Comparison of ENCODE assay signal across 13 mouse cellular contexts in the genomic region with DNA sequence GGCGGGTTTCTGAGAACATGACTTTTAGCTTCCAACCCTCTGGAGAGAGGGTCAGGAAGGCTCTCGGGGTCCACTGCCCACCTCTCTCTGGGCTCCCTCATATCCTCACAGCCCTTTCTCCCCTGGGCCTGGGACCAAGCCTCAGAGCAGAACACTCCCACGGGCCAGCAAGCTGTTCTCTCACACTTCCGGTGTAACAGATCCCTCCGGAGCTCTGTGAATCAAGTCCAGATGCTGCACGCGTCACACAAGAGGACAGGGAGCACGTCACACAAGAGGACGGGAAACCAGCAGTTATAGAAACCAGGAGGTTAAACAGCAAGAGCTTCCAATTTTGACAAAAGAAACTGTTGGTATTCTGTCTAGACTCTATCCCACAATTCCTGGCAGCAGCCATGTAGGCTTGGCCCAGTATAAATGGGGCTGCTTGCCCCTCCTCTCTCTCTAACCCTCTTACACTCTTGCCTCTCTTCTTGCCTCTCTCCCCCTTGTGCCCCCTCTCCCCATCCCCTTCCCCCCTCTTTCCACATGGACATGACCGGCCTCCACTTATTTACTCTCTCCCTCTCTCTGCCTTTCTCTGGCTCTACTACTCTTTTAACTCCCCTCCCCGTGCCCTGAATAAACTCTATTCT. TPM values are rescaled to one million over a fixed set of nuclear protein-coding genes. Genes with fewer than 3 reads are reported as not detected.
DNase-seq lines count a peak whose midpoint lies in the region; ATAC-seq and TF ChIP-seq lines count a peak whose summit lies in the region.
"Had no signal": no experiment of that assay in that cellular context is flagged by ENCODE, and none has a peak within 500 bp of the region (broad histone marks: within the 10 kb centered on the region; RNA-seq: fewer than 3 reads in every experiment).

No protein-coding gene starts in this region.

- WGBS in midbrain, embryonic 10.5 days = 76% methylated on average over 11 of the region's 11 CpGs
- 85% methylated on average over 11 of the region's 11 CpGs for WGBS in midbrain, embryonic 14.5 days

- intact Hi-C loops in gastrocnemius, adult 2 months (cut with DNase I) = no loop called here
- intact Hi-C loops in heart, postnatal 14 days (cut with DNase I) = no loop called here

- H3K27me3 ChIP-seq in midbrain, embryonic 10.5 days (ENCODE audit: low read depth, poor library complexity, severe bottlenecking) = no peaks in the 10 kb centered on the region
- no peaks in the 10 kb centered on the region for H3K27me3 ChIP-seq in midbrain, embryonic 14.5 days (ENCODE audit: control insufficient read depth, insufficient read depth, low read length)

- H3K4me2 ChIP-seq in midbrain, embryonic 14.5 days (ENCODE audit: low read length) = no peak overlapping the region

- ATAC-seq in midbrain, embryonic 14.5 days (ENCODE audit: low FRiP score, low TSS enrichment) = no peak
- ATAC-seq: intestine, postnatal 0 days had no signal

- H3K9ac ChIP-seq in midbrain, embryonic 14.5 days (replicated peaks; ENCODE audit: low read length) = no peak overlapping the region

- DNase-seq in gastrocnemius, adult 2 months = peak; percentile 44
- no peak for DNase-seq in gastrocnemius, postnatal 4 days (ENCODE audit: low spot score in 2 of 2)
- DNase-seq in midbrain, embryonic 10.5 days (ENCODE audit: low spot score) = no peak
- no peak for DNase-seq in midbrain, embryonic 14.5 days
- peak; percentile 49 to 63 for DNase-seq in heart, postnatal 14 days
- DNase-seq in skeletal muscle tissue, adult 2 months (ENCODE audit: low read depth, low spot score) = peak; percentile 41
- DNase-seq in retina, postnatal 1 day = no peak
- no peak for DNase-seq in cerebellum, adult 18-20 months
- DNase-seq: adrenal gland, postnatal 25 days; cerebellum, postnatal 14 days; lung, adult 2 months; right cerebral cortex, adult 18-20 months had no signal

- no peak for TF ChIP-seq CTCF in gastrocnemius, adult 2 months (IDR thresholded peaks at IDR 0.05)

- H3K36me3 ChIP-seq in midbrain, embryonic 10.5 days = no peaks in the 10 kb centered on the region
- H3K36me3 ChIP-seq in midbrain, embryonic 14.5 days (ENCODE audit: control insufficient read depth, insufficient read depth, low read length) = no peaks in the 10 kb centered on the region

- no peaks in the 10 kb centered on the region for H3K9me3 ChIP-seq in midbrain, embryonic 10.5 days (replicated peaks)
- no peaks in the 10 kb centered on the region for H3K9me3 ChIP-seq in midbrain, embryonic 14.5 days (ENCODE audit: control insufficient read depth, low read length)

- H3K4me1 ChIP-seq in midbrain, embryonic 10.5 days = peaks cover 22% of the 10 kb centered on the region
- no peaks in the 10 kb centered on the region for H3K4me1 ChIP-seq in midbrain, embryonic 14.5 days (ENCODE audit: control insufficient read depth, insufficient read depth, low read length)

- H3K27ac ChIP-seq in gastrocnemius, adult 2 months = peak overlapping the region; percentile 53
- 0 out of 2 replicates have a peak overlapping the region, but pooled peaks have one; percentile 28 for H3K27ac ChIP-seq in midbrain, embryonic 10.5 days (replicated peaks)
- H3K27ac ChIP-seq in midbrain, embryonic 14.5 days (replicated peaks; ENCODE audit: low read depth, low read length) = no peak overlapping the region

- no peak overlapping the region for H3K4me3 ChIP-seq in gastrocnemius, adult 2 months
- H3K4me3 ChIP-seq in midbrain, embryonic 10.5 days = no peak overlapping the region
- no peak overlapping the region for H3K4me3 ChIP-seq in midbrain, embryonic 14.5 days (replicated peaks; ENCODE audit: low read depth, low read length)

RNA-seq across cellular contexts. Expression of gene Xxylt1, which starts 19.9 kb away (rescaled TPM):
- 1 to 10 TPM; 2.0 to 6.2 TPM for total RNA-seq in gastrocnemius, adult 2 months (2021)
- total RNA-seq in gastrocnemius, postnatal 4 days (2021) = 10 to 100 TPM; 12.7 to 12.9 TPM
- 13.6 and 14.0 TPM in 2 replicates for polyA plus RNA-seq in midbrain, embryonic 10.5 days (2016; fragmentation: Nextera tagmentation; extraction: Ambion mirVana)
- polyA plus RNA-seq in midbrain, embryonic 14.5 days (2014; fragmentation: Nextera tagmentation; extraction: Ambion mirVana) = 13.3 and 14.4 TPM in 2 replicates
- 10 to 100 TPM; 13.0 to 13.7 TPM for total RNA-seq in heart, postnatal 14 days (2021)

Comparison
In these comparisons a context has a peak if more than half of its experiments do, and no peak if none do; other contexts are left out.
1. DNase-seq: peak in gastrocnemius, adult 2 months (single experiment), heart, postnatal 14 days (2 of 2) and skeletal muscle tissue, adult 2 months (single experiment); none in gastrocnemius, postnatal 4 days (0 of 2), midbrain, embryonic 10.5 days (single experiment), midbrain, embryonic 14.5 days (single experiment), retina, postnatal 1 day (single experiment) and cerebellum, adult 18-20 months (0 of 2).